Mouse (Mus musculus) right cerebral cortex, postnatal 36 days (tissue): ENCODE measurements around the gene Prr12.

Experiments used
- DNase-seq, 2 experiments: peaks; one replicate each; pipeline ENCODE4 v3.0.0; 2022; ENCODE audit warnings: low spot score in 2 of 2, mixed read lengths in 1 of 2

Gene Prr12

GRCm38 (mm10) chr7:45051601-45051974 lies 1.1 kb downstream of the Prr12 start:
- DNase-seq = no peak

GRCm38 (mm10) chr7:45050945-45051600 lies 1.6 kb downstream of the Prr12 start:
- DNase-seq = peak; percentile 67 to 70

GRCm38 (mm10) chr7:45048923-45049657 lies 3.6 kb downstream of the Prr12 start:
- no peak for DNase-seq

- no peak for DNase-seq
Measured at GRCm38 (mm10) chr7:45048001-45048890, 4.4 kb downstream of the Prr12 start.

- DNase-seq = no peak
Measured at GRCm38 (mm10) chr7:45047491-45047890, 5.2 kb downstream of the Prr12 start.

GRCm38 (mm10) chr7:45046853-45047350 lies 5.8 kb downstream of the Prr12 start:
- no peak for DNase-seq

- no peak for DNase-seq
Measured at GRCm38 (mm10) chr7:45045741-45046140, 6.9 kb downstream of the Prr12 start.

GRCm38 (mm10) chr7:45043307-45043706 lies 9.4 kb downstream of the Prr12 start:
- no peak for DNase-seq

- no peak for DNase-seq
Measured at GRCm38 (mm10) chr7:45040851-45041250, 11.8 kb downstream of the Prr12 start.

GRCm38 (mm10) chr7:45038411-45038810 lies 14.3 kb downstream of the Prr12 start:
- no peak for DNase-seq

GRCm38 (mm10) chr7:45037720-45038361 lies 14.8 kb downstream of the Prr12 start:
- DNase-seq = no peak

GRCm38 (mm10) chr7:45036702-45037101 lies 16.0 kb downstream of the Prr12 start:
- no peak for DNase-seq

GRCm38 (mm10) chr7:45035631-45036030 lies 17.1 kb downstream of the Prr12 start:
- no peak for DNase-seq

- DNase-seq = no peak
Measured at GRCm38 (mm10) chr7:45033722-45034359, 18.8 kb downstream of the Prr12 start.

- DNase-seq = no peak
Measured at GRCm38 (mm10) chr7:45030857-45031256, 21.8 kb downstream of the Prr12 start.

GRCm38 (mm10) chr7:45029995-45030394 lies 22.7 kb downstream of the Prr12 start:
- DNase-seq = no peak

- DNase-seq = no peak
Measured at GRCm38 (mm10) chr7:45028351-45028750, 24.3 kb downstream of the Prr12 start.

GRCm38 (mm10) chr7:45027761-45028160 lies 24.9 kb downstream of the Prr12 start:
- no peak for DNase-seq

- DNase-seq = no peak
Measured at GRCm38 (mm10) chr7:45026256-45026655, 26.4 kb downstream of the Prr12 start.

- DNase-seq = no peak
Measured at GRCm38 (mm10) chr7:45025601-45026220, 27.0 kb downstream of the Prr12 start.
